Mouse (Mus musculus) limb, embryonic 11.5 days (tissue): ENCODE measurements around the gene Snapc4. TPM values are rescaled to one million over a fixed set of nuclear protein-coding genes. Genes with fewer than 3 reads are reported as not detected.

Experiments used
- ATAC-seq: fragments of 200-750 bp; cut with Nextera tagmentation; 2 replicates; pipeline ENCODE4 v1.8.0; 2017; ENCODE audit warnings: low read depth; ENCODE audit not compliant: insufficient number of reproducible peaks, low FRiP score, low TSS enrichment
- DNase-seq: peaks from one replicate; pipeline ENCODE4 v3.0.0-alpha.2; 2015; ENCODE audit warnings: low spot score
- H3K27ac ChIP-seq: fragments of 300-500 bp; sonication (generic); replicated peaks from 2 replicates; pipeline ENCODE4 v1.5.1; 2014; ENCODE audit warnings: low read depth, mild to moderate bottlenecking, low read length
- H3K27me3 ChIP-seq: fragments of 300-500 bp; sonication (generic); 2 replicates; pipeline ENCODE4 v1.6.1; 2014; ENCODE audit warnings: mild to moderate bottlenecking, low read length, mixed read lengths; ENCODE audit not compliant: control insufficient read depth, insufficient read depth
- H3K36me3 ChIP-seq: fragments of 300-500 bp; sonication (generic); 2 replicates; pipeline ENCODE4 v1.6.1; 2014; ENCODE audit warnings: mild to moderate bottlenecking, low read length, moderate library complexity, mixed read lengths; ENCODE audit not compliant: control insufficient read depth, insufficient read depth
- H3K4me1 ChIP-seq: fragments of 300-500 bp; sonication (generic); 2 replicates; pipeline ENCODE4 v1.6.1; 2014; ENCODE audit warnings: low read length, mixed read lengths; ENCODE audit not compliant: control insufficient read depth, insufficient read depth
- H3K4me2 ChIP-seq: fragments of 300-500 bp; sonication (generic); 2 replicates; pipeline ENCODE4 v1.6.1; 2014; ENCODE audit warnings: low read depth, mild to moderate bottlenecking, moderate library complexity; ENCODE audit not compliant: severe bottlenecking
- H3K4me3 ChIP-seq: fragments of 300-500 bp; sonication (generic); 2 replicates; pipeline ENCODE4 v1.5.1; 2014; ENCODE audit warnings: low read depth, low read length
- H3K9ac ChIP-seq: fragments of 300-500 bp; sonication (generic); 2 replicates; pipeline ENCODE4 v1.6.1; 2014; ENCODE audit warnings: mild to moderate bottlenecking, low read length
- H3K9me3 ChIP-seq: fragments of 300-500 bp; sonication (generic); 2 replicates; pipeline ENCODE4 v1.6.1; 2016; ENCODE audit warnings: low read length; ENCODE audit not compliant: control insufficient read depth
- WGBS: fragments of 180-500 bp; shearing (Covaris S2); extraction: QIAGEN DNeasy Blood & Tissue Kit; methylation state at CpG from one replicate; pipeline ENCODE4 v1.1.7; 2014; 5-methylcytosine and 5-hydroxymethylcytosine counted together
- polyA plus RNA-seq: library from polyadenylated mRNA; unstranded; fragments of >200 nt; fragmentation: Nextera tagmentation; extraction: Ambion mirVana; gene quantifications from 2 replicates; pipeline ENCODE4 v1.2.1, GENCODE M21; 2014

The Snapc4 gene
- polyA plus RNA-seq, 1 experiment from 2014 or later = 25.3 TPM

DNA sequence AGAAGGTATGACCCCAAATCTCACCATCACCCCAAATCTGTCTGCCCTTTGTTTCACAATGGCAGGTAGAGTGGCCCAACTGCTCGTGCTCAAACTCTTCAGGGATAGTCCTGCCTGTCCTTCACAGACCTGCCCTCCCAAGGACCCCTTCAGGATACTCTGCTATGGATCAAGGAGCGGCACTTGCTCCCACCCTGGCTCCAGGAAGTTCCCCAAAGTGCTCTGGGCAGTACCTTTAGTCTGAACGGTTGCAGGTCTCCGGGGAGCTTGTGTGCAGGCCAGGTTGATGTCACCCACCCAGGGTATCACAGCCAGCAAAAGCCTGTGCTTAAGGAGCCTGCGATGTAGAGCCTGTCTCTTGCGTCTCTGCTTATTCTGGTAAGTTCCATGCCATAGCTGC, 12.5 kb downstream of the Snapc4 start:
- no peak overlapping the region for H3K4me2 ChIP-seq
- no peak overlapping the region for H3K4me3 ChIP-seq
- H3K36me3 ChIP-seq = peaks cover 27% of the 10 kb centered on the region
- DNase-seq = no peak
- H3K9me3 ChIP-seq = no peaks in the 10 kb centered on the region
- no peak for ATAC-seq
- no peaks in the 10 kb centered on the region for H3K4me1 ChIP-seq
- H3K9ac ChIP-seq = no peak overlapping the region
- H3K27me3 ChIP-seq = no peaks in the 10 kb centered on the region
- 94% methylated on average over 6 of the region's 6 CpGs for WGBS
- H3K27ac ChIP-seq = no peak overlapping the region

- WGBS = 86% methylated on average over 10 of the region's 10 CpGs
- H3K36me3 ChIP-seq = peaks cover 22% of the 10 kb centered on the region
Measured at GRCm38 (mm10) chr2:26364738-26365465, 15.6 kb downstream of the Snapc4 start.

GRCm38 (mm10) chr2:26363481-26363880, 17.0 kb downstream of the Snapc4 start:
- no peak overlapping the region for H3K4me2 ChIP-seq
- no peak overlapping the region for H3K9ac ChIP-seq
- peaks cover 22% of the 10 kb centered on the region for H3K36me3 ChIP-seq
- ATAC-seq (no peak), DNase-seq (no peak)
- H3K27me3 ChIP-seq = no peaks in the 10 kb centered on the region
- H3K9me3 ChIP-seq = no peaks in the 10 kb centered on the region
- 86% methylated on average over 5 of the region's 5 CpGs for WGBS
- no peak overlapping the region for H3K4me3 ChIP-seq
- H3K4me1 ChIP-seq = no peaks in the 10 kb centered on the region
- no peak overlapping the region for H3K27ac ChIP-seq

More at GRCm38 (mm10) chr2:26364738-26365465, 15.6 kb downstream of the Snapc4 start:
- H3K4me3 ChIP-seq = no peak overlapping the region
- ATAC-seq (no peak), DNase-seq (no peak)
- no peak overlapping the region for H3K4me2 ChIP-seq
- H3K27ac ChIP-seq = no peak overlapping the region
- H3K9me3 ChIP-seq = no peaks in the 10 kb centered on the region
- no peaks in the 10 kb centered on the region for H3K27me3 ChIP-seq
- H3K4me1 ChIP-seq = no peaks in the 10 kb centered on the region
- no peak overlapping the region for H3K9ac ChIP-seq

GRCm38 (mm10) chr2:26362991-26363390, 17.5 kb downstream of the Snapc4 start:
- Histone ChIP-seq H3K9me3 (no peaks in the 10 kb centered on the region), H3K36me3 (peaks cover 22% of the 10 kb centered on the region), H3K27me3 (no peaks in the 10 kb centered on the region), H3K4me2 (no peak overlapping the region), H3K4me3 (no peak overlapping the region), H3K4me1 (no peaks in the 10 kb centered on the region), H3K9ac (no peak overlapping the region), H3K27ac (no peak overlapping the region)
- ATAC-seq = no peak
- DNase-seq = no peak
- 85% methylated on average over 5 of the region's 5 CpGs for WGBS

DNA sequence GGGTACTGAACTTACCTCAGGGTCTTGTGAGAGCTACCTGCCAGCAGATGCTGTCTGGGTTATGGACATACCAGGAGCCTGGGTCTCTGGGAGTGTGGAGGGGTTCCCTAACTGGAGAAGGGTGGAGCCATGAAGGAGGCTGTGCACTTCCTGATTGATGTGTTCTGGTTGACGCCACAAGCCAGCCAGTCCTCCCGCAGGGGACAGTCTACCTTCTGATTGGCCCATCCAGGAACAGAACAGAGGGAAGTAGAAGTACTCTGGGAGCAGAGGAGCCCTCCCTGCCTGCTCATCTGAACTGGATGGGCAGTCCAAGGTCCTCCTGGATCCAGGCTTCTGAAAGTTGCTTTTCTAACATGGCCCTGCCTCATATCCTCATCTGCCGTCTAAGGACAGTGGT, 19.7 kb downstream of the Snapc4 start, which contains the start of gene Card9:
Gene Card9, minus strand, starts transcription at position 147 of the 400 bp plus-strand sequence.
- ATAC-seq = no peak
- Histone ChIP-seq H3K4me3 (no peak within 1 kb of the TSS), H3K27me3 (no peaks in the 10 kb centered on the region), H3K36me3 (peaks cover 20% of the 10 kb centered on the region), H3K9ac (no peak within 1 kb of the TSS), H3K4me1 (no peaks in the 10 kb centered on the region), H3K4me2 (no peak within 1 kb of the TSS), H3K9me3 (no peaks in the 10 kb centered on the region), H3K27ac (0 out of 2 replicates have a peak within 1 kb of the TSS, but pooled peaks have one; percentile 4)
- DNase-seq = no peak
- 55% methylated on average over 3 of the region's 3 CpGs for WGBS

DNA sequence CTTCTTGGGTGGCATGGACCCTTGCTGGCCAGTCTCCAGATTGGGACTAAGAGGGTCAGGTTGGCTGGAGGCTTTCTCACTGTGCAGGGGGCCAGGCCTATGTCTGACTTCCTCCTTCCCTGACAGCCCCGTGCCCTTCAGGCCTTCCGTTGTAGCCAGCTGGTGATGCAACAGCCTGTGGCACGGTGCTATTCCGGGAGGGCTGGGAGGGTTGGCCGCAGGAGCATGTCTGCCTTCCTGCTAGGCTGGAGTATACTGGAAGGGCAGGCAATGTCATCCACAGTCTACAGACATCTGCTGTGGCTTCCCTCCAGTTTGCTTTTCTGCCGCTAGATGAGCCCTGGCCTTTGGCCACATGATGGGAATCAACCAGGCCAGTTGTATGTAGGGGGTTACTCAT, 20.5 kb downstream of the Snapc4 start:
- peaks cover 13% of the 10 kb centered on the region for H3K36me3 ChIP-seq
- no peak overlapping the region for H3K4me2 ChIP-seq
- no peaks in the 10 kb centered on the region for H3K9me3 ChIP-seq
- ATAC-seq (no peak), DNase-seq (no peak)
- 88% methylated on average over 6 of the region's 6 CpGs for WGBS
- no peaks in the 10 kb centered on the region for H3K4me1 ChIP-seq
- H3K4me3 ChIP-seq = no peak overlapping the region
- no peaks in the 10 kb centered on the region for H3K27me3 ChIP-seq
- 0 out of 2 replicates have a peak overlapping the region, but pooled peaks have one; percentile 4 for H3K27ac ChIP-seq
- H3K9ac ChIP-seq = no peak overlapping the region

- Histone ChIP-seq H3K4me3 (no peak overlapping the region), H3K27me3 (no peaks in the 10 kb centered on the region), H3K9me3 (no peaks in the 10 kb centered on the region), H3K4me1 (no peaks in the 10 kb centered on the region), H3K4me2 (no peak overlapping the region), H3K9ac (no peak overlapping the region), H3K27ac (no peak overlapping the region), H3K36me3 (peaks cover 3% of the 10 kb centered on the region)
- ATAC-seq (no peak), DNase-seq (no peak)
- WGBS = 92% methylated on average over 13 of the region's 13 CpGs
Measured at GRCm38 (mm10) chr2:26358667-26359320, 21.7 kb downstream of the Snapc4 start.

DNA sequence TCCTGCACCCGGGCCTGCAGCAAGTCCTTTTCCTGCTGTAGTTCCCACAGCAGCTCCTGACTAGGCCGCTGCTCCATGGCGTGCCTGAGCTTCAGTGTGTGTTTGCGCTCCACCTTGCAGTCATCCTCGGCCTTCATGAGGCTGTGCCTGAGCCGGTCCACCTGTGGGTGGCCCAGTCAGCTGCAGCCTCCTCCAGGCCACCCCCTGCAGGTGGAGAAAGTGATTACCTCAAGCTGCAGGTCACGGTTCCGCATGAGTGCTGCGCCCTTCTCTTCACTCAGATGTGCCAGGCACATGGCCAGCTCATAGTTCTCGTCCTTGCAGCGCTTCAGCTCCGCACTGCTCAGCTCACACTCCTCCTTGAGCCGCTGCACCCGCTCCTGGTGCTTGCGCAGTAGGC, 23.0 kb downstream of the Snapc4 start:
- Histone ChIP-seq H3K9ac (0 out of 2 replicates have a peak overlapping the region, but pooled peaks have one; percentile 12), H3K4me2 (no peak overlapping the region), H3K4me1 (peaks cover 3% of the 10 kb centered on the region; the same call in 1 of the 2 replicates), H3K9me3 (no peaks in the 10 kb centered on the region), H3K4me3 (no peak overlapping the region), H3K27ac (no peak overlapping the region), H3K36me3 (no peaks in the 10 kb centered on the region; the same call in none of the 2 replicates), H3K27me3 (no peaks in the 10 kb centered on the region)
- ATAC-seq (no peak), DNase-seq (no peak)
- 58% methylated on average over 15 of the region's 15 CpGs for WGBS
